24 mouse cellular contexts compared by ENCODE assay signal in the genomic region with DNA sequence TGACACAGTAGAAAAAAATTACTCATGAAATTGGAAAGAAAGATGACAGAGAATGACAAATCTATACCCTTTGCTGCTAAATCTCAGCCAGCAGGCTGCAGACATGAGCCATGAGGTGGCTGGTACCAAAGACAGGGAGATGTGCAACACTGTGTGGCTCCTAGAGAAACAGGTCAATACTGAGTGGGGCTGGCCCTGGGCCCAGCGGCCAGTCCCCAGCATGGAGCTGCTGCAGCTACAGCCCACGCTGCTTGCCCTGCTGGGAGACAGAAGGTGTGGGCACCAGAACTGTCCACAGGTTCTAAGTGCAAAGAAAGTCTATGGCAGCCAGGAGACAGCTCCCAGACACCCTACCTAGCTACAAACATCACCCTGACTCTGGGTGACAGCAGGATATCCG.
DNase-seq lines count a peak whose midpoint lies in the region; ATAC-seq and TF ChIP-seq lines count a peak whose summit lies in the region.
"Had no signal": no experiment of that assay in that cellular context is flagged by ENCODE, and none has a peak within 500 bp of the region (broad histone marks: within the 10 kb centered on the region; RNA-seq: fewer than 3 reads in every experiment).

No protein-coding gene starts in this region.

- H3K9ac ChIP-seq in forebrain, postnatal 0 days, result no peak overlapping the region
- H3K9ac ChIP-seq in forebrain, embryonic 13.5 days, result no peak overlapping the region
- no peak overlapping the region for H3K9ac ChIP-seq in midbrain, postnatal 0 days (replicated peaks; ENCODE audit: low read length, poor library complexity, severe bottlenecking)
- no peak overlapping the region for H3K9ac ChIP-seq in midbrain, embryonic 16.5 days (ENCODE audit: low read depth, low read length)
- H3K9ac ChIP-seq: liver, embryonic 14.5 days; lung, embryonic 14.5 days; stomach, embryonic 15.5 days had no signal

- no peak overlapping the region for H3K4me3 ChIP-seq in forebrain, postnatal 0 days (ENCODE audit: low read depth, low read length)
- no peak overlapping the region for H3K4me3 ChIP-seq in forebrain, embryonic 13.5 days
- H3K4me3 ChIP-seq in midbrain, postnatal 0 days (ENCODE audit: low read depth, low read length), result no peak overlapping the region
- H3K4me3 ChIP-seq in midbrain, embryonic 16.5 days (ENCODE audit: low read depth, low read length), result no peak overlapping the region
- H3K4me3 ChIP-seq in left cerebral cortex, adult 2 months, result no peak overlapping the region
- H3K4me3 ChIP-seq: erythroblast, embryonic 14.5 days; stomach, embryonic 15.5 days had no signal

- H3K27me3 ChIP-seq in forebrain, postnatal 0 days (ENCODE audit: insufficient read depth, low read length), result no peaks in the 10 kb centered on the region
- H3K27me3 ChIP-seq in forebrain, embryonic 13.5 days, result no peaks in the 10 kb centered on the region
- H3K27me3 ChIP-seq in midbrain, postnatal 0 days (ENCODE audit: insufficient read depth, low read length), result no peaks in the 10 kb centered on the region
- no peaks in the 10 kb centered on the region for H3K27me3 ChIP-seq in midbrain, embryonic 16.5 days (ENCODE audit: control insufficient read depth, insufficient read depth, low read depth, low read length)
- H3K27me3 ChIP-seq: stomach, embryonic 15.5 days had no signal

- WGBS in forebrain, postnatal 0 days, result 83% methylated on average over 3 of the region's 3 CpGs
- WGBS in forebrain, embryonic 13.5 days, result 85% methylated on average over 3 of the region's 3 CpGs
- 85% methylated on average over 3 of the region's 3 CpGs for WGBS in midbrain, postnatal 0 days
- WGBS in midbrain, embryonic 16.5 days, result 84% methylated on average over 3 of the region's 3 CpGs

- intact Hi-C loops in left cerebral cortex, adult 2 months (cut with DNase I), result no loop called here

- no peaks in the 10 kb centered on the region for H3K36me3 ChIP-seq in forebrain, postnatal 0 days (ENCODE audit: insufficient read depth)
- H3K36me3 ChIP-seq in forebrain, embryonic 13.5 days (ENCODE audit: poor library complexity, severe bottlenecking), result no peaks in the 10 kb centered on the region
- no peaks in the 10 kb centered on the region for H3K36me3 ChIP-seq in midbrain, postnatal 0 days (ENCODE audit: insufficient read depth, low read length)
- no peaks in the 10 kb centered on the region for H3K36me3 ChIP-seq in midbrain, embryonic 16.5 days (ENCODE audit: control insufficient read depth, insufficient read depth, low read length)

- DNase-seq in forebrain, postnatal 0 days, result no peak
- DNase-seq in midbrain, postnatal 0 days (ENCODE audit: low spot score), result no peak
- DNase-seq in cerebellum, adult 9-11 months, result peak; percentile 89
- DNase-seq in adipocyte (ENCODE audit: low spot score), result no peak
- no peak for DNase-seq in layer of hippocampus, postnatal 14 days (ENCODE audit: low spot score in 2 of 2)
- DNase-seq in left cerebral cortex, adult 2 months (ENCODE audit: extremely low spot score in 1 of 2, low spot score in 2 of 2), result no peak
- DNase-seq: adrenal gland, postnatal 10 days; heart, postnatal 14 days; kidney, adult 9 months; kidney, postnatal 14 days; liver; lung, embryonic 14.5 days; lung, postnatal 14 days; midbrain, embryonic 14.5 days; right cerebral cortex, postnatal 25 days; thymus, postnatal 14 days had no signal

- no peak for ATAC-seq in forebrain, postnatal 0 days
- ATAC-seq in forebrain, embryonic 13.5 days, result no peak
- ATAC-seq in midbrain, postnatal 0 days (ENCODE audit: low FRiP score), result no peak
- no peak for ATAC-seq in midbrain, embryonic 16.5 days
- ATAC-seq: hindbrain, postnatal 0 days; intestine, postnatal 0 days had no signal

- no peaks in the 10 kb centered on the region for H3K4me1 ChIP-seq in forebrain, postnatal 0 days (ENCODE audit: insufficient read depth)
- H3K4me1 ChIP-seq in forebrain, embryonic 13.5 days, result 0 out of 2 replicates have a peak, but pooled peaks cover 3% of the 10 kb centered on the region
- no peaks in the 10 kb centered on the region for H3K4me1 ChIP-seq in midbrain, postnatal 0 days (ENCODE audit: insufficient read depth, low read length)
- peaks cover 2% of the 10 kb centered on the region; the same call in 1 of the 2 replicates for H3K4me1 ChIP-seq in midbrain, embryonic 16.5 days (ENCODE audit: control insufficient read depth, insufficient read depth, low read length)
- H3K4me1 ChIP-seq: stomach, embryonic 15.5 days had no signal

- TF ChIP-seq CTCF in forebrain, postnatal 0 days (IDR thresholded peaks at IDR 0.05; ENCODE audit: low read depth), result peak; percentile 27; the same call in 1 of the 2 replicates
- peak; percentile 14; the same call in 1 of the 2 replicates for TF ChIP-seq CTCF in midbrain, postnatal 0 days (IDR thresholded peaks at IDR 0.05)
- no peak for TF ChIP-seq CTCF in left cerebral cortex, adult 2 months (IDR thresholded peaks at IDR 0.05)

- H3K9me3 ChIP-seq in forebrain, postnatal 0 days (ENCODE audit: low read length), result no peaks in the 10 kb centered on the region
- no peaks in the 10 kb centered on the region for H3K9me3 ChIP-seq in forebrain, embryonic 13.5 days (replicated peaks)
- no peaks in the 10 kb centered on the region for H3K9me3 ChIP-seq in midbrain, postnatal 0 days (ENCODE audit: low read length)
- H3K9me3 ChIP-seq in midbrain, embryonic 16.5 days (replicated peaks; ENCODE audit: control insufficient read depth, low read length, poor library complexity, severe bottlenecking), result no peaks in the 10 kb centered on the region
- H3K9me3 ChIP-seq: G1E; stomach, embryonic 15.5 days had no signal

- no peak overlapping the region for H3K4me2 ChIP-seq in forebrain, postnatal 0 days (ENCODE audit: low read depth)
- no peak overlapping the region for H3K4me2 ChIP-seq in forebrain, embryonic 13.5 days
- H3K4me2 ChIP-seq in midbrain, postnatal 0 days (ENCODE audit: low read depth, low read length, poor library complexity, severe bottlenecking), result no peak overlapping the region
- no peak overlapping the region for H3K4me2 ChIP-seq in midbrain, embryonic 16.5 days (ENCODE audit: low read length)
- H3K4me2 ChIP-seq: lung, embryonic 14.5 days; stomach, embryonic 15.5 days had no signal

- no peak overlapping the region for H3K27ac ChIP-seq in forebrain, postnatal 0 days (ENCODE audit: low read depth, low read length)
- no peak overlapping the region for H3K27ac ChIP-seq in forebrain, embryonic 13.5 days
- no peak overlapping the region for H3K27ac ChIP-seq in midbrain, postnatal 0 days (ENCODE audit: low read depth, low read length)
- H3K27ac ChIP-seq in midbrain, embryonic 16.5 days (ENCODE audit: low read length), result no peak overlapping the region
- H3K27ac ChIP-seq in left cerebral cortex, adult 2 months, result no peak overlapping the region
- H3K27ac ChIP-seq: hindbrain, postnatal 0 days; liver, embryonic 14.5 days; stomach, embryonic 15.5 days had no signal
